Mouse (Mus musculus): ENCODE measurements around the gene Acmsd. TPM values are rescaled to one million over a fixed set of nuclear protein-coding genes. Genes with fewer than 3 reads are reported as not detected.
"Not testable (repeated sequence)": the region's sequence is repeated elsewhere in the genome, so short reads cannot be mapped to it uniquely, and the experiment has no call there.

The Acmsd gene
- polyA plus RNA-seq, 1 experiment from 2014 or later, result not detected

DNA sequence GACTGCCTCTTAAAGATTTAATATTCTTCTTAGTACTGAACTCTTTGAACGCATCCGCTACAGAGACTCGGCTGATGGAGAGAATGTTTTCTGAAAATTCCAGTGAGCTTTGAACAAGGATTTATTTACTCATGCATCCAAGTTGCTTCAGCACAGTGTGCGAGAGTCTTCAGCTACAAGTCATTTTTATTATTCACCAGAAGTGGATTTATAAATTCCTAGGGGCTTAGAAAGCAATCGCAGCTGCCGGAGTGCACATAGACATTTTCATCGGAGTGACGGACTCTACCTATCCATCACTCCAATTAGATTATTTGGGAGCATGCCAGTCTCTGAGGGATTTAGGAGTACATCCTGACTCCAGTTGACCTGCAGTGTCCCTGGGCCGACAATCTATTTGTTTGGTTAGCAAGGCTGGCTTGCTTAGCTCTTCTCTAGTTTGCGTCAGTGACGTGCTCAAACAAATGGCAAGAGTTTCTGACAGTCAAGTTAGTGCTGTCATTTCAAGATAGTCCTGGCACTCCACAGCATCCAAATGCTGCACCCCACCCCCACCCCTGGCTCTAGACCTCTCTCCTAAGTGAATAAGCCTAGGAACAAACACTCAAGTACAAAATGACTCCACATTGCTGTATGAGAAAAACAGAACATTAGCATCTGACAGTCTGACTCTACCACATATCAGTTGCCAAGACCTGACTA lies 21.3 kb downstream of the Acmsd start:
- no peaks in the 10 kb centered on the region for H3K9me3 ChIP-seq
- no peak for ATAC-seq (ENCODE audit: low FRiP score, low read depth)
- H3K4me3 ChIP-seq, result no peak overlapping the region
- H3K27ac ChIP-seq, result no peak overlapping the region
- no peaks in the 10 kb centered on the region for H3K36me3 ChIP-seq
- WGBS, result 77% methylated on average over 11 of the region's 11 CpGs
- H3K4me2 ChIP-seq (replicated peaks), result no peak overlapping the region
- H3K9ac ChIP-seq, result no peak overlapping the region
- H3K27me3 ChIP-seq (replicated peaks), result no peaks in the 10 kb centered on the region
- no peaks in the 10 kb centered on the region for H3K4me1 ChIP-seq

DNA sequence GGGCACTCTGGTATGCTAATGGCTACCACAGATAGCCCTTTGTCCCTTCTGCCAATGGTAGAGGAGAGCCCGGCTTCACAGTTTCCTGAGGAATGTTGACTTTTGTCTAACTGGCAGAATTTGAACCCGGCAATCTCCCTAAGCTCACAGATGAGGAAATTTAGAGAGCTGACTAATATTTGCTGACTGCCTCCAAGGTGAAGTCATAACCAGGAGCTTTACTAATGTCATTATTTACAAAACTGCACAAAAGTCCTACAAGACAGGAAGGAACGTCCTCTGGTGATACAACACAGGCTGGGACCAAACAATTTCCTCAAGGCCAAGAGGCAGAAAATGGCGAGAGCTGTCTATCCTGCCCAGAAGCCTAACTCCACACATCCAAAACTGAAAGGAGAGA lies 26.6 kb downstream of the Acmsd start:
- Histone ChIP-seq H3K9me3 (no peaks in the 10 kb centered on the region), H3K4me3 (no peak overlapping the region), H3K27me3 (replicated peaks) (no peaks in the 10 kb centered on the region), H3K9ac (no peak overlapping the region), H3K4me2 (replicated peaks) (no peak overlapping the region), H3K4me1 (no peaks in the 10 kb centered on the region), H3K27ac (no peak overlapping the region), H3K36me3 (no peaks in the 10 kb centered on the region)
- WGBS, result 77% methylated on average over 4 of the region's 4 CpGs
- ATAC-seq (ENCODE audit: low FRiP score, low read depth), result no peak

DNA sequence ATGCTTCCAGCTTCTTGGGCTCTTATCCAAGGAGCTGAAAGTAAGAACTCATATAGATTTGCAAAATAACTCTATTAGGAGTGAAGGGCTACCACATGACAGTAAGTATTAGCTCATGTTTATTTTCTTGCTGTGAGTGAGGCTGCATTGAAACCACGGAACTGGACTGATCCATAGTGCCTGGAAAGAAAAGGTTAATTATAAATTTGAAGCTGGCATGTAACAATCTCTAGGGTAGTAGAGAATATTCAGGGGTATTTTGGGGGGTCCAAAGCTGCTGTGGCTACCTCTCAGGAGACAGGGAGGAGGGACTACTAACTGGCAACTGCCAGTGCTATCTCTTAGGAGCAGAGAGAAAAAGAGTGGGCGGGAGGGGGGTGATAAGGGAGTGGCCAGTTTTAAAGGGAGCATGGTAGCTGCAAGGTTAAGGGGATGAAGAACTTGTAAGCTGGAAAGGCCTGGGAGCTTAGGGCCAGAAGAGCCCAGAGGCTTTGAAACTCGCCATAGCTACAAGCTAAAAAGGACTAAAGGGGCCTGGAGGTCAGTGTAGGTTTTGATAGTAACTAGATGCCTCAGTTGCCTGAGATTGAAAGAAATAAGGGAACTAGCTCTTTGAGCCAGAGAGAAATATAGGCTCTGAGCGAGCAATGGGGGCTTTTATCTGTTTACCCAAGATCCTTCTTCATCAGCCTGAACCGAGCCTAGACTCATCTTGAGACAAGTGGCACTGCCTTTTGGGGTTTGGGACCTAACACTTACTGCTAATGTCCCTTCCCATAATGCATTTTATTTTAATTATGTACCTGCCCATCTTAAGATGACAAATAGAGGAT lies 27.3 kb downstream of the Acmsd start:
- no peaks in the 10 kb centered on the region for H3K9me3 ChIP-seq
- no peak for ATAC-seq (ENCODE audit: low FRiP score, low read depth)
- no peak overlapping the region for H3K27ac ChIP-seq
- no peak overlapping the region for H3K4me3 ChIP-seq
- no peaks in the 10 kb centered on the region for H3K36me3 ChIP-seq
- H3K9ac ChIP-seq, result no peak overlapping the region
- H3K4me2 ChIP-seq (replicated peaks), result no peak overlapping the region
- no peaks in the 10 kb centered on the region for H3K27me3 ChIP-seq (replicated peaks)
- no peaks in the 10 kb centered on the region for H3K4me1 ChIP-seq
- WGBS, result 81% methylated on average over 5 of the region's 5 CpGs

DNA sequence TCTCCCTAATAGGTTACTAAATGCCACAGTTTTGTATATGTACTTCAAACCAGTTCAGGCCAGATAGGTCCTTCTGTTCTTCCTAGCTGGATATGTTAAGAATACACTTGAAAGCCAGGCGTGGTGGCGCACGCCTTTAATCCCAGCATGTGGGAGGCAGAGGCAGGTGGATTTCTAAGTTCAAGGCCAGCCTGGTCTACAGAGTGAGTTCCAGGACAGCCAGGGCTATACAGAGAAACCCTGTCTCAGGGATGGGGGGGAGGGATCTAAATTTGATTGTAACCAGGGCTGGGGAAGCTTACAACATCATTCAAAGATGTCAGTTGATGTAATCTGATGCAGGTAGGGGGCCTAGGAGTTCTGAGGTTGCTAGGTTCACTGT lies 27.9 kb downstream of the Acmsd start:
- H3K4me2 ChIP-seq (replicated peaks); H3K4me3 ChIP-seq; H3K9ac ChIP-seq; H3K27me3 ChIP-seq (replicated peaks); H3K4me1 ChIP-seq; ATAC-seq (ENCODE audit: low FRiP score, low read depth); H3K27ac ChIP-seq; H3K36me3 ChIP-seq; H3K9me3 ChIP-seq: not testable (repeated sequence)
- 88% methylated on average over 3 of the region's 3 CpGs for WGBS

DNA sequence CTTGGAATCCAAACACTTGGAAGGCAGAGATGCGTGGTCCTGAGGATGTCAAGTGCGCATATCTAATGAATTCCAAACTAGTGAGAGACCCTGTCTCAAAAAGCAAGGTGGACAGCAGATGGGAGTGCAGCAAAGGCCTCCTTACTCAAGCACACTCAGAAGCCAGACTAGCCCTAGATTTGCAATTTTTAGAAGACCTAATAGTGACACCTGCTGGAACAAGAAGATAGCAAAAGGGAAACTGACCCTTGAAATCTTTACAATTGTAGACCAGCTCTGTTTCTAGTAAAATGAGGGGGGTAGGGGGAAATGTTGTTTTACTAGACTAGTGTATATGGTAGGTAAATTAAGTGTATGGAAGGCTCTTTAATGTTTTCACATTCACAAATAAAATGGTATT lies 36.3 kb downstream of the Acmsd start:
- H3K4me3 ChIP-seq, result no peak overlapping the region
- H3K36me3 ChIP-seq, result no peaks in the 10 kb centered on the region
- H3K27ac ChIP-seq, result no peak overlapping the region
- H3K4me2 ChIP-seq (replicated peaks), result no peak overlapping the region
- no peaks in the 10 kb centered on the region for H3K4me1 ChIP-seq
- 61% methylated on average over 2 of the region's 2 CpGs for WGBS
- no peaks in the 10 kb centered on the region for H3K27me3 ChIP-seq (replicated peaks)
- ATAC-seq (ENCODE audit: low FRiP score, low read depth), result no peak
- H3K9me3 ChIP-seq, result no peaks in the 10 kb centered on the region
- H3K9ac ChIP-seq, result no peak overlapping the region

DNA sequence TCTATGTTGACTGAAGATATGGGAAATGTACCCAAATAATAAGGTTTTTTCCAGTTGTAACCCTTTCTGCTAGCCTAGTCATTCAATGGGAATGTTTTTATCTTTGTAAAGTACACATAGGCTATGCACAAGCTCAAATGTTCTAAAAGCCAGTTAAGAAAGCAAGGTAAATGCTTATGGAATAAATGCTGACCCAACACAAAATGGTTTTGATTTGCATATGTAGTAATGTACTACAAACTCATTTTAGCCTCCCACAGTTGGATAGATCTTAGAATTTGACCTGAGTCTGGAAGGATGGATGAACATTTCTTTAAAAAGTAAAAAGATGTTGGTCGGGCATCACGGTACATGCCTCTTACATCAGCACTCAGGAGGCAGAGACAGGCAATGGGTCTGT lies 37.5 kb downstream of the Acmsd start:
- ATAC-seq (ENCODE audit: low FRiP score, low read depth), result no peak
- H3K4me3 ChIP-seq, result no peak overlapping the region
- no peaks in the 10 kb centered on the region for H3K27me3 ChIP-seq (replicated peaks)
- H3K4me1 ChIP-seq, result no peaks in the 10 kb centered on the region
- H3K36me3 ChIP-seq, result no peaks in the 10 kb centered on the region
- no peak overlapping the region for H3K9ac ChIP-seq
- no peak overlapping the region for H3K4me2 ChIP-seq (replicated peaks)
- 95% methylated on average over 2 of the region's 2 CpGs for WGBS
- no peaks in the 10 kb centered on the region for H3K9me3 ChIP-seq
- no peak overlapping the region for H3K27ac ChIP-seq

DNA sequence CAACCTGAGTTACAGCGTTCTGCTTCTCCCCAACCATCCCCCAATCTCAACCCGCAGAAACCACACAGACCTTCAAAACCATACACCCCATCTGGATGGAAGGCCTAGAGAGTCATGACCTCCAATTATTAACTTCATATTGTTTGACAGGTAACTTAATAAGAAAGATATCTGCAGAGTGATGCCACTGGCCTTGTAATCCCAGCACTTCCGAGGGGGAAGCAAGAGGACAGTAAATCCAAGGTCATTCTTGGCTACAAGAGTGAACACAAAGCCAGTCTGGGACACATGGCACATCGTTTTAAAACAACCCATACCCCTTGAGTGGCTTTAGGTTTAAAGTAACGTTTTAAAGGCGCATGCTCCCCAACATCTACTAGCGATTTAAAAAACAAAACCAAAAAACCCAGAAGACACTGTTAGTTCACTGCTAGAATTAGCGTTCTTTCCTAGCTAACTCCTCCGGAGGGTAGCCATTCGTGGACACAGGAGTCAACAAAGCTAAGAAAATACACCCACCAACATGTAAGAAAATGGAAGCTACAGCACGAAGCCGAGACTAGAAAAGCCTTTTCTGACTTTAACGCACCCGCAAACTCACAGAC lies 44.1 kb downstream of the Acmsd start:
- Histone ChIP-seq H3K27me3 (replicated peaks) (no peaks in the 10 kb centered on the region), H3K9me3 (no peaks in the 10 kb centered on the region), H3K4me2 (replicated peaks) (peak overlapping the region; percentile 79), H3K4me3 (peak overlapping the region; percentile 92), H3K27ac (no peak overlapping the region), H3K9ac (peak overlapping the region; percentile 70), H3K36me3 (no peaks in the 10 kb centered on the region), H3K4me1 (peaks cover 13% of the 10 kb centered on the region)
- peak; percentile 3 for ATAC-seq (ENCODE audit: low FRiP score, low read depth)
- 2% methylated on average over 14 of the region's 14 CpGs for WGBS

DNA sequence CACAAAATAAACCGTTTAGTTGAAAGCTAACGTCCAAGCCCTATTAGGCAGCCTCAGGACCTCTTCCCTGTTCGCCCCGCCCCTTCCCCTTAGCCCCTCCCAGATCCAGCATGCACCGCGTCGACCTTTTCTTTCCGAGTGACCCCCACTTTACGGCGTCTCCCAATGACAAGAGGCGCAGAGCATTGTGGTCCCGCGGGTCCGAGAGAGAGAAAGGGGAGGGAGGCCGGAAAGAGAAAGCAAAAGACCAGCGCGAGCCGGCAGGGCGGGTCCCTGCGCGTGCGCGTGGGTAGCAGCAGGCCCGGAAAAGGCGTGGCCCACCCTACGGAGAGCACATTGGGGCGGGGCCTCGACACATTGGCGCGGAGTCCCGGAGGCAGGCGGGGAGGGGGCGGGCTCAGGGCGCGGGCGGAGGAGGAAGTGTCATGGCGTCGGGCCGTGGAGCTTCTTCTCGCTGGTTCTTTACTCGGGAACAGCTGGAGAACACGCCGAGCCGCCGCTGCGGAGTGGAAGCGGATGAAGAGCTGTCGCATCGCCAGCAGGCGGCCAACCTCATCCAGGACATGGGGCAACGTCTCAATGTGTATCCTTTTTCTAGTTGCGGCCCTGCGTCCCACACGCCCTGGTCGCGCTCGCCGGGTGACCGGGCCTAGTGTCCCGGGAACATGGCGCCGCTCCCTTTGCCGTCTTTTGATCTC lies 44.7 kb downstream of the Acmsd start, which contains the start of gene Ccnt2:
Gene Ccnt2 (plus strand): TSS at position 362 of the 698 bp plus-strand sequence.
- H3K9ac ChIP-seq, result peak within 1 kb of the TSS; percentile 93
- ATAC-seq (ENCODE audit: low FRiP score, low read depth), result peak; percentile 99
- under 1% methylated on average over 63 of the region's 63 CpGs for WGBS
- H3K4me1 ChIP-seq, result peaks cover 17% of the 10 kb centered on the region
- H3K27ac ChIP-seq, result peak within 1 kb of the TSS; percentile 83
- peak within 1 kb of the TSS; percentile 92 for H3K4me3 ChIP-seq
- H3K9me3 ChIP-seq, result no peaks in the 10 kb centered on the region
- H3K4me2 ChIP-seq (replicated peaks), result peak within 1 kb of the TSS; percentile 83
- H3K27me3 ChIP-seq (replicated peaks), result no peaks in the 10 kb centered on the region
- no peaks in the 10 kb centered on the region for H3K36me3 ChIP-seq

DNA sequence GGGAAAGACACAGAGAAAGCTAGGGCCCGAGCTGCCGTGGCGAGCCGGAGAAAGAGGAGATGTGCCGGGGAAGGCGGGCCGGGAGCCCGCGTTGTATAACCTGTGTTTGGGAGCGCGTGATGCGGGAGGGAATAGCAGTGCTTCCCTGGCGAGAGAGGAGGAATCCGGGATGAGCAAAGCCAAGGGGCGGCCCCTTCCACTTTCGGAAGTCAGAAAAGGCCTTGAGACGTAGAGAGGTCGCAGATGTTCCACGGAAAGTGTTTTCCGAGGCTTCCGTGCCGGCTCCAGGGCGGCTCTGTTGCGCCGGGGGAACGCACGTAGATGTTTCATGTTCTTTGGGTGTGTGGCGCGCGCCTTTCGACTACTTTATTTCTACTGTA lies 45.3 kb downstream of the Acmsd start:
- no peaks in the 10 kb centered on the region for H3K27me3 ChIP-seq (replicated peaks)
- H3K36me3 ChIP-seq, result no peaks in the 10 kb centered on the region
- H3K4me3 ChIP-seq, result peak overlapping the region; percentile 92
- H3K27ac ChIP-seq, result peak overlapping the region; percentile 83
- no peaks in the 10 kb centered on the region for H3K9me3 ChIP-seq
- peak; percentile 60; the same call in 1 of the 2 replicates for ATAC-seq (ENCODE audit: low FRiP score, low read depth)
- H3K4me2 ChIP-seq (replicated peaks), result peak overlapping the region; percentile 83
- under 1% methylated on average over 31 of the region's 31 CpGs for WGBS
- peak overlapping the region; percentile 93 for H3K9ac ChIP-seq
- H3K4me1 ChIP-seq, result peaks cover 21% of the 10 kb centered on the region

DNA sequence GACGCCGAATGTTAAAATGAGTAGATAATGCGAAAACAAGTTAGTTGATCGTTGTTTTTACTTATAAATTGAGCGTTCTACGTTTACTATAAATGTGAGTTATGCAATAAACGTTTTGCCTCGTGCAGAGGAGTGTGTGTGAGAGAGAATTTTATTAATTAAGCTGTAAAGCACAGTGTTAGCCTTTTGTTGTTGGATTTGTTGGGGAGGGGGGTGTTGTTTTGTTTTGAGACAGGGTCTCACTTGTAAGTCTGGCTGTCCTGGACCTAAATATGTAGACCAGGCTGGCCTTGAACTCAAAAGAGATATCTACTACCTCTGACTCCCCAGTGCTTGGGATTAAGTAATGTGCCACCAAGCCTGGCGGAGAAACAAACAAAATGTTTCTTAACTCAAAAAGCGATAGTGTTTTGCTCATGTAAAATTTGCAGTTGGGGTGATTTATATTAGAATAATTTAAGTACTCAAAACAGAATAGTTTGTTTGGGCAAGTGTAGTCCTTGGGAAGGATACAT lies 46.0 kb downstream of the Acmsd start:
- 12% methylated on average over 10 of the region's 10 CpGs for whole genome bisulfite sequencing
- H3K9ac ChIP-seq, result peak overlapping the region; percentile 93
- H3K4me2 ChIP-seq (replicated peaks), result peak overlapping the region; percentile 83
- peaks cover 28% of the 10 kb centered on the region for H3K4me1 ChIP-seq
- H3K27me3 ChIP-seq (replicated peaks), result no peaks in the 10 kb centered on the region
- H3K36me3 ChIP-seq, result no peaks in the 10 kb centered on the region
- ATAC-seq (ENCODE audit: low FRiP score, low read depth), result no peak
- H3K4me3 ChIP-seq, result peak overlapping the region; percentile 92
- H3K27ac ChIP-seq, result no peak overlapping the region
- H3K9me3 ChIP-seq, result no peaks in the 10 kb centered on the region

DNA sequence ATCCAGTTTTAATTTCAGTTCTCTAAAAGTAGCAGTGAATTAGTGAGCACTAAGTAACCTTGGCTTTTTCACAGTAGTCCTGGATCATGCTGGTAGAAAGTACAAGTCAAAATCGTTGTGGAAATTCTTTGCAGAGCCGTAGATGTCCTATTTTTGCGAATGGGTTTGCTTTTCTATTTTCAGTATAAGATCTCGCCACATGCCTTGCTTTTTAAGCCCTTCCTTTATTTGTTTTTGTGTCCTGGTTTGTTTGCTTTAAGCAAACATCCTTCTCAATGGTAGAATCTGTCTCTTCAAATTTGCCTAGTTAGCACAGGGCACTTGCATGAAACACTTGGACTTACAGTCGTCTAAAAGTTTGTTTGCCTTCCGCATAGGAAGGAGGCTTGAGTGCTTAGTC lies 47.0 kb downstream of the Acmsd start:
- peaks cover 28% of the 10 kb centered on the region for H3K4me1 ChIP-seq
- H3K9ac ChIP-seq, result no peak overlapping the region
- H3K36me3 ChIP-seq, result no peaks in the 10 kb centered on the region
- no peak overlapping the region for H3K4me3 ChIP-seq
- H3K9me3 ChIP-seq, result no peaks in the 10 kb centered on the region
- no peaks in the 10 kb centered on the region for H3K27me3 ChIP-seq (replicated peaks)
- H3K27ac ChIP-seq, result no peak overlapping the region
- ATAC-seq (ENCODE audit: low FRiP score, low read depth), result no peak
- H3K4me2 ChIP-seq (replicated peaks), result peak overlapping the region; percentile 48
- 76% methylated on average over 6 of the region's 6 CpGs for WGBS

DNA sequence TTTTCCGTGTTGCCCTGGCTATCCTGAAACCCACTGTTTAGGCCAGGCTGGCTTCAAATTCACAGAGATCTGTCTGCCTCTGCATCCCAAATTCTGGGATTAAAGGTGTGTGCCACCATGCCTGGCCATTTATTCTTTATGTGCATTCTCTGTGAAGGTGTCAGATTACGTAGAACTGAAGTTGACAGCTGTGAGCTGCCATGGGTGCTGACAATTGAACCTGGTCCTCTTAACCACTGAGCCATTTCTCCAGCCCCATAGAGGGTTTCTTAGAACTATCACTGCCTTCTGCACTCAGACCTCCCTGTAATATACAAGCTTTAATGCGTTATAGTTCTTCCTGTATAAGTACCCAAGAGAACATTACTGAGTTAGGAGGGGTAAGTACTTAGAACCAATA lies 49.4 kb downstream of the Acmsd start:
- ATAC-seq (ENCODE audit: low FRiP score, low read depth), result no peak
- Histone ChIP-seq H3K4me1 (peaks cover 34% of the 10 kb centered on the region), H3K9me3 (no peaks in the 10 kb centered on the region), H3K4me2 (replicated peaks) (no peak overlapping the region), H3K27me3 (replicated peaks) (no peaks in the 10 kb centered on the region), H3K36me3 (no peaks in the 10 kb centered on the region), H3K4me3 (no peak overlapping the region), H3K27ac (no peak overlapping the region), H3K9ac (no peak overlapping the region)
- WGBS, result 89% methylated on average over 3 of the region's 3 CpGs
